Mouse (Mus musculus): ENCODE results near the gene Msi2.

Gene Msi2

DNA sequence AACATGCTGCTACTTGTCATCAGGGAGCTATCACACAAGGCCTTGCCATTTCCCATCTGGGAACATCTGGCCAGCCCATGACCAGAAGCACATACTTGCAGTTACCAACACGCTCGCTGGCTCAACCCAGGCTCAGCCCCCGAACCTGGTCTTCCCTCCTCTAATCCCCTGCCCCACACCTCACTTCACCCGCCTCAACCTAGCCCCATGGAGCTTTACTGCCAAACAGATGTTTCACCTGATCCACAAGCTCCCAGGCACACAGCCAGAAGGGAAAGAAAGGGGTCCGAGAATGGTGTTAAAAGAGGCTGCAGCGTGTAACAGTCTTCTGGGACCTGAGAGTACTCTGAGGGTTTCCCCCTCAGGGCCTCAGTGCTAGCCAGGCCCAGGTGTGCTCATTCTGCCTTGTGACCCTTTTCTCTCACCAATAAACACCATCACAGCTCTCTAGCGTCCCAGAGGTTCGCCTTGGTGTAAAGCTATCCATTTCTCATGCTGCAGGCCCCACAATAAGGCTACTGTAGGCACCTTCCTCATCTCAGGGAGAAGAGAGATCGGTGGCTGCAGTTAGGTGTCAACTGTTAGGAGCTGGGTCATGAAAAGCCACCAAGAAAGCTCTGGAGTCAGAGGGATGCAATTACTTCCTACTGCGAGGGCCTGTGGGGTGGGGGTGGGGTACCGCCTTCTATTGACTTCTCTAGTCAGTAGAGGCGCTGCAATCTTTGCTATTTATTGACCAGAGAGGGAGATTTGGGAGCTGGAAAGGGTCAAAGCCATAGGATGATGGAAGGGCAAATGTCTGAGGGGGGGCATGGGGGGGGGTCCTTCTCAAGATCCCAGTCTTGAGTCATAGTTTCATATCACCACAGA, 276.2 kb downstream of the Msi2 start:
- DNase-seq (ENCODE audit: low spot score), result no peak

DNA sequence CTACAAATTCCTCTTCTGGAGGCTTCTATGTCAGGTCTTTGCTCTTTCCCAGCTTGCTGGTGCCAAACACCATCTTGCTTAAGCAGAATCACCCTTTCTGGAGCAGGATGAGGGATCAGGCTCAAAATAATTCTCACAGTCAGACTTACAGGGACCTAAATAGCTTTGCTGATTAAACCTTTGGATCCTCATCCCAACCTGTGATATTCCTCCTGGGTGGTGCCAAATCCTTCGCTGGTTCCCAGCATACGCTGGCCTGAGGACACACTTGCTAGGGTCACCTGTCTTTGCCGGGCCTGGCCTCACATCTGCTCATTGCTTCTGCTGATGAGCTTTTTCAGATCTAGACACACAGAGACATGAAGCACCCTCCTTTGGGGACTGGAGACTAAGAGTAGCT, 279.7 kb downstream of the Msi2 start:
- DNase-seq (ENCODE audit: low spot score), result no peak

DNA sequence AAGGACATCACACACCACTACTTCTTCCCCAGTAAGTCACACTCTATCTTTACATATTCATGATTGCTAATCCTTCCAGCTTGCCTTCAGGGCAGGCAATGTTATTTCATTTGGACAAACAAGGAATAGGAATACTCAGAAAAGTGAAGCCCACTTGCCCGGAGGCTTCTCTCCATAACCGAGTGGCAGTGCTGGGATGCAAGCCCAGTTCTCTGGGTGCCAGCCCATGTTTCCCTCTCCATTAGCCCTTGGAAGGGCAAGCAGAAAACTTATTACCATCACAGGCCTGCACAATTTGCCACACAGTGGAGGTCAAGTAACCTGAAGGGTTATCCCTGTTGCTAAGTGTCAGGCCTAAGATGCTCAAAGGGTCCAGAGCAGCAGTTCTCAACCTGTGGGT, 281.7 kb downstream of the Msi2 start:
- no peak for DNase-seq (ENCODE audit: low spot score)

DNA sequence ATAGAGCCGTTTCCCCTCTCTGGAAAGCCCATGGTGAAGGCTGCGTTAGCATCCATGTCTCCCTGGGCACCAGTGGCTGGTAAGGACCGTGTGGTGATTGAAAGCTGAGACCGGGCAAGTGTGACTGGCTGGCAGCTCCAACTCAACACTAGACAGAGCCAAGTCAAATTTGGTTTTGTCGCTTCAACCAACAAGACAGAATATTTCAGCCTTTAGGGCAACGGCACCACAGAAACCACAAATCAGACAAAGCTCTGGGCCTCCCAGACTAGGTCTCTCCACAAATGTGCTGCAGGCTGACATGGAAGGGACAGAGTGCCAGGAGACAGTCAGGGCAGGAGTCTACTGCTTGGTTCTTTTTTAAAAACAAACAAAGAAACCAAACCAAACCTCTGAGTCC, 282.8 kb downstream of the Msi2 start:
- no peak for DNase-seq (ENCODE audit: low spot score)

DNA sequence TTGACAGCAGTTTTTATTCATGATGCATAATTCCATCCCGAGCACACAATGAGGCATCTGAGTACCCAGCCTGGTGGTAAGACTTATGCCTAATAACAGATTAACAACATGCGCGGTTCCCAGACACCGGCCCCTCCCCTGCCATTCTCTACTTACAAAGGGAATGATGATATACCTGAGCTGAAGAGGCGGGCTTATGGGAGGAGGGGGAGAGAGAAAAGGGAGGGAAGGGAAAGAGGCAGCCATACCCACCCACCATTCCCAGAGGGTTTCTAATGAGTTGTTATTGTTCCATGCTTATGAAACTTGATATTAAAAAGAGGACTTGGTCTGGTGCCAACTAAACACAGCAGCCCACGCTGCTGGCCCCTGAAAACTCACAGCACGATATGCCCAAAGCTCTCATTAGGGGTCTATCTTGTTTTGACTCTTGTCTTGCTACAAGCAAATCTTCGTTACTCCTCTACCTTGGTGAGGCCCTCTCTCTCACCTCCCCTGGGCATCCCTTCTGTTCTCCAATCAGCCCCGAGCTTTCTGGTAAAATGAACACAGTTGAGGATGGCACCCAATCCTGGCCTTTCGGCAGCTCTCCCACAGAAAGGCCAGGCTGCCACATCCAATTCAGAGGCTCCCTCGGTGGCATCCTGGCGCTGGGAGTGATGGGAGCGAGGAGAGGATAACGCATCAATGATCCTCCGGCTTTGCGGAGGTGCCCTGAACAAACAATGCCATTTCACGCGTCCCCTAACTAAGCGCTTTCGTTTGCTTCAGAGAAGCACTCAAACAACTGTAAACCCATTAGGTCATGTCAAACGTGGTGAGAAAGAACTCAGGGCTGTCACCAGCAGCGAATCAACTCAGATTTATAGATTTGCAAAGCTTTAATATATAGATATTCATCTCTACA, 286.7 kb downstream of the Msi2 start:
- no peak for DNase-seq (ENCODE audit: low spot score)

DNA sequence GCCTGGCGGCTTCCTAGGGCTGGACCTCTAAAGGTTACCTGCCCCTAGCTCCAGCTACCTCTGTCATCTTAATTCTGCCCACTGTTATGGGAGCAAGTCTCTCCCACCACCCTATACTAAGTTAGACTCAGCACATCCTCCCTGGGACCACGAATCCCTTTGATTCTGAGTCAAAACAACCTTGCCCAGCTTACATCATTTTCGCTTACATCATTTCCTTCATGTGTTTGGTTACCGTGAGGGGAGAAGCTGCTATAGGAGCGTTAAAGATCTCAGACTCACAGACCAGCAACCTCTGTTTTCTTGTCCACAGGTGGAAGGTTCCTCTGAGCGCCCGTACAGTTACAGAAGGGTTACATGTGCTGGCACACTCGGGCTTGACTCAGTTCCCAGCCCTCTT, 288.0 kb downstream of the Msi2 start:
- no peak for DNase-seq (ENCODE audit: low spot score)

DNA sequence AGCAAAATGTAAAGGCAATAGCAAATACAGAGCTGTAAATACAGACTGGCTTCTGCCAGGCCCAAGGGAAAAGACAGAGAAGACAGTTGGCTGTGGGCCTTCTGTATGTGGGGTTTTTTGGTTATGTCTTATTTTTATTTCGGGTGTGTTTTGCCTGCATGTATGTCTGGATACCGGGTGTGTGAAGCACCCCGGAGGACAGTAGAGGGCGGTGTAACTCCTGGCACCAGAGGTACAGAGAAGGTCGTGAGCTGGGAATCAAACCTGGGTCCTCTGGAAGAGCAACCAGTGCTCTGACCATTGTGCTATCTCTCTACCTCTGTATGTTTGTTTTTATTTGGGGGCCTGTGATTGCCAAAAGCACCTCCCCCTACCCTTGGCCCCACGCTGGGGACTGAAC, 288.6 kb downstream of the Msi2 start:
- DNase-seq (ENCODE audit: low spot score), result no peak

DNA sequence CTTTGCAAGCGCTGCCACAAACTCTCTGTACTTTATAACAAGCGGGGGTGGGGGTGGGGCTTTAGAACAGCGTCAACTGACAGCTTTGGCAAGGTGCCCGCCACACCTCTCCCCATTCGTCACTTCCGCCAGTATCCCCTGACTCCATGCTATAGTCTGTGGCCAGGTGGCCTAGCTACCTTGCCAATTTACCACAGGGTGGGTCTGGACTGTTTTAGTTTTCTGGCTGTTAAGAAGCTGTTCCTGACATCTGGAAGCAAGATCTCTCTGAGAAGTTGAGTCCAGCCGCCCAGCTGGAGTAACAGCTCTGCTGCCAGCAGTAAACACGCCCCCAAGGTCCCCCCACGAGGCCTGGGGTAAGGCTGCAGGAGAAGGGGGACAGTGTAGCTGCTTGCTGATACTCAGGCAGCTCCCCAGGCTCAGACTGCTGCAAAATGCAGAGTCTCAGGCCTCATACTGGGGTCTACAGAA, 292.6 kb downstream of the Msi2 start:
- peak; percentile 30 for DNase-seq (ENCODE audit: low spot score)

DNA sequence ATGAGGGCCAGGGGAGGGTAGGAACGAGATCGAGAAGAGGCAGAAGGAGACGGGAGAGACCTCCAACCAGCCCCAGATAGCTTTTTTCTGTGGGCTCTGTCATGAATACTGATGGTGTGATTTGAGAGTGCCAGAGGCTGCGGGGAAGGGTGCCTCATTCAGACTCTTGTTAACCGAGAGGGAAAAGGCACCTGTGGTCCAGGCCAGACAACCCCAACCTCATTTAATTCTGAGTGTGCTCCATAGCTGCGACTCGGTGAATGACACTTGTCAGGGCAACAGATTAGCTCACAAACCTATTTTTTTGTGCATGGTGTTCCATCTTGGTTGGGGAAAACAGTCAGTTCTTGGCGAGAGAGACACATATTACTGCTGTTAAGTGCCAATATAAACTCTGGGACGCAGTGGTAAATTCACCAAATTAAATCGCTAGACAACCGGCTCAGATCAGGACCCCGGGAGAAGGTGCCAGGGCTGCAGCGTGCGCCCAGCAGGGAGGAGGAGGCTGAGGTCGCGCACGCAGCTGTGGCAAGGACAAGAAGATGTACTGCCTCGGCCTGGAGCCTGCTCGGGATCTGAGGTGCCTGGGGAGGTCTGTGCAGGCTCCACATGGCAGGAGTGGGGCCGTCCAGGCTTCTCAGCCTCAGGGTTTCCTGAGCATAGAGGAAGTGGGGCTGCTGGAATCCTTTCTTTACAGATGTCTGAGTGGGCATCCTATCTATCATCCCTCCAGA, 294.1 kb downstream of the Msi2 start:
- no peak for DNase-seq (ENCODE audit: low spot score)

DNA sequence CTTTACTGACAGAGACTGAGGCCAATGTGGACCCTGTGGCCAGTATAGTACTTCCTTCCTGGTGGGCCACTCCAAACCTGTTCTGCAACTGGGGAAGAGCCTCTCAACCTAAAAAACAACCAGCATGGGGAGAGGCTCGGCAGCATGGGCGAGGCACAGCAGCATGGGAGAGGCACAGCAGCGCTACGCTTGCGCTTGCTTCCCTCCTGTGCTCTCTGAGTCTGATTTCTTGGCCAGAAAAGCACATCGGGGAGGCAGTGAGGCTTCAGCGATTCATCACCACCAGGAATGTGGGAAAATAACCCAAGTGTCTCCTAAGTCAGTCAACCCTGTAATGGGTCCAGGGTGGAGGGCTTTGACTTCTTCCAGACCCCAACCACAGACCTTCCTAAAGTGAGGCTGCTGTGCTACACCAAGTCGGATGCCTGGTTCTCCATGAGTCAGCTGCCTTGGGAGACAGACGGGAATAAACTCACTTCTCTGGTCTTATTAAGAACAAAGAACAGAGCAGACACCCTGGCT, 297.2 kb downstream of the Msi2 start:
- DNase-seq (ENCODE audit: low spot score), result no peak

DNA sequence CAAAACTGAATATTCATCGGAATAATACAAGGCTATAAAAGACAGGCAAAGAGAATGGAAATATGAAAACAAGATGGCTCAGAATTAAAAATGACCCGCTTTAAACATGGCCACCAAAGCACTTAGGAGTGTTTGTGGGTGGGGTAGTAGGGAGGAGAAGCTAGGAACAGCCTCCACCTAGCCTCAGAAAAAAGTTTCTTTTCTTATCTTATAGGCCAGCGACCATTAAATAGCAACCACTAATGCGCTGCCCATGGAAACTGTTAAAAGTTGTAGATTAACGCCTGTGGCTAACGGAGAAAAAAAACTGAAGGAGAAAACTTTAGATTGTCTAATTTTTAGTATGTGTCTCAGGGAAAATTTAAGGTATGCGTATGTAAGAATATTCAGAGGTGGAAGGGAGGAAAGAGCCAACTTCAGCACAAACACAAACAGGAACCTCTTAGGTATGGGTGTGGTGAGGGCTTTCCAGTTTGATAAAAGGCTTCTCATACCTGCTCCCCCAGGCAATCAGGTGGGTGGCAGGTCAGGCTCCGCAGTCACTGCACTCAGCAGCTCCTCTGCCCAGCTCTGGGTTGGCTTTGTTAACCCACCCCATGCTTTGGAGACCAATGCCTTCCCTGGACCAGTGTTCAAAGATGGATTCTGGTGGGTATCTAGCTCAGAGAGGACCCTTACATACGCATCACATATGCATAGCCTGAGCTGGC, 298.5 kb downstream of the Msi2 start:
- DNase-seq (ENCODE audit: low spot score), result no peak

DNA sequence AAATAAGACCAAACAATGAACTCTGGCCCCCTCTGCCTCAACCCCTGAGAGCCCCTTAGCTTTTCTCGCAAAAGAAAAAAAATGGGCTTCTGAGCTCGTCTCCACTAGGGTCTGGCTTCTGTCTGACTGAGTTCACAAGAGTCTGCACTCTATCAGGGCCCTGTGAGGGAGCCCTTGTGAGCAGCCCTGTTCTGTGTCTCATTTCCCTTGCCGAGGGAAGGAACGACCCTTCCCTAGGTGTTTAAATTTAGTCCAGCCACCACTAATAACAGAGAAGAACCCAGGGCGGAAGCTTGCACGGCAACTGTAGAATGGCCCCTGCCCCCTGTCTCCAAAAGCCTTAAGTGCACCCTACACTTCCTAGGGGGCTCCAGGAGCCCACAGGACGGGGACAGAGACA, 299.2 kb downstream of the Msi2 start:
- no peak for DNase-seq (ENCODE audit: low spot score)

DNA sequence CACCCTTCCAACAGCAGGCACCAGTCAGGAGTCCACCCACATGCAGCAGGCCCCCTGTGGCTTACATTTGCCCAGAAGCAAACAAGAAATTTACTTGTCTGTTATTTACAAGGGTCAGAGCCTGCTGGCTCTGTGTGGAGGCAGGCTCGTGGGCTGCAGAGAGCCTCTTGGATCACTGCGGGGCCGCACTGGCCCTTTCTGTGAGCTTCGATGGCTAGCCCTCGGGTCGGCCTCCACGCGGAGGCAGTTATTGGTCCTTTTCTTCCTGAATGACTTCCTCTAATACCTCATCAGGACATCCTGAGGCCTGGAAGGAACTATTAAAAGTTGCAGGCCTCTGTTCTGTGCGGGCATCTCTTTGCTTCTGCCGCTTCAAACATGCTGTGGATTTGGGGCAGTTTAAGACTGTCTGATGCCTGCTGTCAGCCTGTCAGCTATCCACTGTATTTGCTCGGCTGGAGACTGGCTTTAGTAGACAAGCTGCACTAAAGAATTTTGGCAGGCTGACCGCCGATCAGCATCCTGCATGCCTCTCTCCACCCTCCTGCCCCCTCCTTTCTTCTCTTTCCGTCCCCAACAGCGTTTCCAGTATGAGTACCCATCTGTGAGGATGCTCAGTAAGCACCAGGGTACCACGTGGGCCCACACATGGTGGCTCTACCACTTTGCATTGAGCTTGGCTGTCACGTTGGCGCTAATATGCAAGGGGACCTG, 304.0 kb downstream of the Msi2 start:
- DNase-seq (ENCODE audit: low spot score), result no peak

DNA sequence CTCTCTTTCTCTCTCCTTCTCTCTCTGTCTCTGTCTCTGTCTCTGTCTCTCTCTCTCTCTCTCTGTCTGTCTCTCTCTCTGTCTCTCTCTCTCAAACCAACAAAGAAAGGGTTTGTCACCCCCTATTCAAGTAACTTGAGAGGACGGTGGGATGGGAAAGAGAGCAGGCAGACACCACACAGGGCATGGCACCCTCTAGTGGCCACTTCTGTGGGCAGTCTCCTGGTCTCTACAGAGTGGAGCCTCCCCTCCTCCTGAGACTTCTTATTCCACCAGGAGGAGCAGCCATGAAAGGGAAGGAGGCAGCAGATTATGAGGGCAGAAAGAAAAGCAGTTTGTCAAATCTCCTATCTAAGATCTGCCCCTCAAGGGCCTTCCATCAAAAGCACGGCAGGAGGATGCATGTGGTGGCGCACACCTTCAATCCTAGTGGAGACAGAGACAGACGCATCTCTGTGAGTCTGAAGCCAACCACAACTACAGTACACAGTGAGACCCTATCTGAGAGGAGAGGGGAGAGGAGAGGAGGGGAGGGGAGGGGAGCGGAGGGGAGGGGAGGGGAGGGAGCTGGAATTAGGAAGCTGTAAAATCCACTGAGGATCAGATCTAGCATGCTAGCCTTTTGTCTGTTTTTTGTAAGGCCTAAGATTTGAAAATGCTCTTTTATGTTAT, 305.8 kb downstream of the Msi2 start:
- DNase-seq (ENCODE audit: low spot score), result peak; percentile 53

DNA sequence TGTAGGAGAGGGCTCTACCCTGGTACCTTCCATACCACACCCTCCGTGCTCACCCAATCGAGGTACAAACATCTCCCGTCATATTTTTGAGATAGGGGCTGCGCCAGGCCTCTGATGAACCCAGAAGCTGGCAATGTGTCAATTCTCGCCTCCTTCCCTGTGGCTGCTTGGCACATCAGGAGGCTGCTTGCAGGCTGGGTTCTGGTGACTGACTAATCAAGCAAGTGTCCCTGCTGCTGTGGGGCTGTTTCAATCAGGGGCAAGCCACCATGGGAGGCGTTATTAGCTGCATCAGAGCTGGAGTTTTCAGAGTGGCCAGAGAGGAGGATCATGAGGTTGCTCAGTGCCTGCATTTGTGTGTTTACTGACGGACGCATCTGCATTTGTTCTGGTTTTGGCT, 310.0 kb downstream of the Msi2 start:
- DNase-seq (ENCODE audit: low spot score), result no peak

DNA sequence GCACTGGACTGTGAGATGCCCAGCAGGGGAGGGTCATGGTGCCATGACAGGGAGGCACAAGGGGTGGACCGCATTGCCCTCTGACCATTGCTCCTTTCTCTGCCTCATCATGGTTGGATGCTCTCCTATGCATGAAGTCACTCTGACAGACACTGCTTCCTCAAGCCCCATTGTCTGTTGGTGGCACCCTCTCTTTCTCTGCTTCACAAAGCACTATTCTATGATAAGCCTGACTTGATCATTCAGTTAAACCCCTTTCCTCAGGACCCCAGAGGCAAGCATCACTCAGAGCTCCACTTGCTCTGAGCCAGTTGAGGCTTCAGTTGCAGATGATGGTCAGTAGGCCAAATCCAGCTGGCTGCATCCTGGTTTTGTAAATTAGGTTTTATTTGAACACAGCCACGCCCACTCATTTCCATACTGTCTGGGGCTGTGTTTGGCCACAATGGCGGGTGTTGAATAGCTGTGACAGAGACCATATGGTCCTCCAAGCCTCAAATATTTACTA, 311.9 kb downstream of the Msi2 start:
- DNase-seq (ENCODE audit: low spot score), result no peak

DNA sequence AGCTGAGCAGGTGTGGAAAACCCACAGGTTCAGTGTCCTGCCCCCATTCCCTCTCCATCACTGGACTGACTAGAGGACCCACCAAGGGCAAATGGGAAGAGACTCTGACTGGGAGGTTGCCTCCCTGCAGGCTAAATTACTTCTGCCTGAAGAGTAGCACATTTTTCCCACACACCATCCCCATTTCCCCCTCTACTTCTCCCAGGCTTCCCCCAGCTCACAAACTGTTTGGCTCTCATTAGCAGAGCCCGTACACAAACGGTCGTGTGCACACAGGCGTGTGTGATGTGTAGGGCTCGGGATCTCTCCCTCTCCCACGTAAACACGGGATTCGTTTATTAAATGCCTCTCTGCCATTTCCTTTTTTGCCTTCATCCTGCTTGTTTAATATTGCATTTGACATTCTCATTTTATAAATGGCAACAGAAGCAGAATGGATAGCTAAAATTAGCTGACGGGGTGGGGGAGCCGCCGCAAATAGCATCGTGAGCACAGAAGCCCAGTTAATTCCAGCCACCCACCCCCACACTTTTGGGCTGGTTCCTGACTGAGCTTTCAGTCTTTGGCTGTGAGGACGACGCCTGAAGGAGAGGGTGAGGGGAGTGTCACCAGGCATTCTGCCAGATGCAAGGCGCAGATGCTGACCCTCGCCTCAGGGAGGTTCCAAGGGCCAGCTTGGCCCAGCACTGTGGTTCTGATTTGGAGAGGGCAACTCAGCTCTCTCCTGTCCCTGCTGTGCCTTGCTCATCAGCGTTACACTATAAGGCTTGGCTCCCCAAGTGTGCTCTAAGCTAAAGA, 313.3 kb downstream of the Msi2 start:
- DNase-seq (ENCODE audit: low spot score), result no peak

DNA sequence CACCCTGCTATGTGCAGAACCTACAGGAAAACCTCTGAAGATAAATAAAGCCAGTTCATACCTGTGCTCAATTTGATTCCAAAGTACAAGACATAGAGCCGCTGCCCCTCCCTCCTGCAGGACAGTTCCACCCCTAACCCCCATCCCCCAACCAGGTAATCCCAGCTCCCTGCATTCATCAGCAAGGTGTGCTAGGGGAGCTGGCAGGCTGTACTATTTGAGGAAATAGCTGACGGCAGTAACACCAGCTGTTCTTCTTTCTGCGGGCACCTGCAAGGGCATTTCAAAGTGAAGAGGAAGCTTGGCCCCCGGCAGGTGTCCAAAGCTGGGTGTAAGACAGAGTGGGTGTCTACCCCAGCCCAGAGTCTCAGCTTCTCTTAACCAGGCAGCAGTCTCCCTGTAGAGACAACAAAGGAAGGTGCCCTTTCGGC, 314.1 kb downstream of the Msi2 start:
- DNase-seq (ENCODE audit: low spot score), result no peak

DNA sequence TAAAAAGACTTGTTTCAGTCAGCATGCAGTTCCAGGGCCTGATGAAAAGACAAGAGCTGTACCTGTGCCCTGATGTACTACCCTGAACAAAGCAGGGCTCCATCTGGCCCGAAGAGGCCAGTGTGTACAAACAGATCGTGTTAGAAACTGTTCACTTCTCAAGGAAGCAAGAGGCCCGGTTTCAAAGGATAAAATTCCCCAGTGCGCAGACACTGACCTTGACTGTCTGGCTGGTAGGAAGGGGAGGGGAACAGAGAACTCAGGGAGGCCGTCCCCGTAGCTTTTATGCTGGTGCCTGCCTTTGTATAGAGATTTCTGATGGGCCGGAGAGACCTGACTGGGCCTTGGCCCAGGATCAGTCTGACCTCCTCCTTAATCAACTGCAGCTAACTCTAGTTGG, 316.0 kb downstream of the Msi2 start:
- no peak for DNase-seq (ENCODE audit: low spot score)
